Mouse (Mus musculus): ENCODE measurements at regions not wholly inside any gene's neighbourhood (a gene's known extent, or its start where the extent isn't known, plus 50 kb on each side); places are given as distances from the start of the nearest gene placed in this dataset.

DNA sequence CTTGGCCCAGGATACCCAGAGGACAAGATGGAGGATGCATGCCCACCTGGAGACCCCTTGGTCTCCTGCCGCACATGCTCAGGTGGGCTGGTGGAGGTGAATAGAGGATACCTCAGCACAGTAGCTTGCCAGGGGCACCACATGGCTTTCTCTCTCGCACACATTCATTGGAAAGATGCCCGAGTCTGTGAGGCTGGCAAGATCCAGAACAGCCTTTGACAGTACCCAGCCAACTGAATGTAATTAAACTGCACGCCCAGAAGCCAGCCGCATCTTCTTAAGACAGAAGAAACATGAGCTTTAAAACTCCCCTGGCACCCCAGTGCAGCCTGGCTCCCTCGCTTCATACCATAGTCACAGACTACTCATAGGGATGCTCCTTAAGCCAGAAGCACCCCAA lies 143.4 kb downstream of the 2410131K14Rik start:
- Histone ChIP-seq H3K36me3 (no peaks in the 10 kb centered on the region), H3K9ac (replicated peaks) (no peak overlapping the region), H3K4me3 (no peak overlapping the region), H3K27me3 (0 out of 2 replicates have a peak, but pooled peaks cover 16% of the 10 kb centered on the region), H3K27ac (replicated peaks) (no peak overlapping the region), H3K9me3 (peaks cover 13% of the 10 kb centered on the region), H3K4me2 (replicated peaks) (no peak overlapping the region), H3K4me1 (no peaks in the 10 kb centered on the region)
- no peak for ATAC-seq (ENCODE audit: low FRiP score, low read depth)
- 91% methylated on average over 6 of the region's 6 CpGs for WGBS

DNA sequence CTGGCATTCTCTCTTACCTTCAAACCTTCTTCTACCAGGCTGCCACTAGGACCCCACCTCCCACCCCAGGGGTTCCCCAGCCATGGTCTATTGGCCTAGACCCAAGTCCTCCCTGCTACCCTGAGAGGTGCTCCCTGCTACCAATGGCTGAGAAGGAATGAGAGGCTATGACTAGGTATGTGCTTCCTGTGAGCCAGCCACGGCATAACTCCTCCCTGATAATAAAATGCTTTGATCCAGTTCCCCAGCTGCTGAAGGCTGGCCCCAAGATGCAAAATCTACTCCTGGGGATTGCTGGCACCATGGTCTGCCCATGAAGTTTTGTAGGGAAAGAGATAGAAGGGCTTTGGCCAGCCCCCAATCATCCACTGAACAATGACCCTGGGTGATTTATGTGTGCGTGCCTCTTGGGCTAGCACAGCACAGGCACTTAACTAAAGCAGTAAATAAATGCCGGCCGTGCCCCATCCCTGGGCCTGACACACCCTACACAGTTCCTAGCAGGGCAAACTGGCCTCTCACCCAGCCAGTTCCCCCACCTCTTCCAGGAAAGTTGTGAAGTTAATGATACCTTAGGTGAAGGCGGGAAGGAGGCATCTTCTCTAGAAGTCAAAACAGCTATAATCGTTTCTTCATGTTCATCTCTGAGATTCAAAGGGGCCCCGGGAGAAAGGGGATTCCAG lies 145.8 kb downstream of the 2410131K14Rik start:
- 89% methylated on average over 7 of the region's 7 CpGs for WGBS
- no peaks in the 10 kb centered on the region for H3K36me3 ChIP-seq
- peaks cover 3% of the 10 kb centered on the region; the same call in 1 of the 2 replicates for H3K4me1 ChIP-seq
- H3K27ac ChIP-seq (replicated peaks): no peak overlapping the region
- H3K4me3 ChIP-seq: no peak overlapping the region
- H3K9me3 ChIP-seq: peaks cover 13% of the 10 kb centered on the region
- no peak for ATAC-seq (ENCODE audit: low FRiP score, low read depth)
- H3K27me3 ChIP-seq: peaks cover 15% of the 10 kb centered on the region; the same call in 1 of the 2 replicates
- H3K9ac ChIP-seq (replicated peaks): no peak overlapping the region
- no peak overlapping the region for H3K4me2 ChIP-seq (replicated peaks)

DNA sequence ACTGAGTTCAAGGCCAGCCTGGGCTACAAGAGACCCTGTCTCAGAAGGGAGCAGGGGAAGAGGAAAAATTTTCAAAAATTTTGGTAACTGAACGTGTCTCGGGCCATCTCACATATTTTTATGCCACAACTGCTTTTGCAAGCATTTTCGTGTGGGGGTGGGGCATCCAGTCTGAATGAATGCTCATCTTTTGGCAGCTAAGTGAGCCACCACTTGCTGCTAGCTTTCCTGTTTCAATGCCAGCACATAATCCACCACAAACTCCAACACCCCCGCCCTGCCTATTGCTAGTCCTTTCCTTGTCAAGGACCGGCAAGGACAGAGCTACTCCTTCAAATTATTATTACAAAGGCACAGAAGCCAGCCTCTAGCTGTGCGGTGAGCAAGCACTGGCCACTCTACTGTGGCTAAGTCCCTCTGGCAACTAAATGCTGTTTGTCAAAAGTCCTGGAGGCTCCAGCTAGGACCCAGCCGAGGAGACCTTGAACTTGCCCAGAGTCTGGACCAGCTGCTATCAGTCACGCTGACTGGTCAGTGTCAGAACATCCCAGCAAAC lies 148.0 kb downstream of the 2410131K14Rik start:
- H3K9ac ChIP-seq (replicated peaks): no peak overlapping the region
- H3K4me3 ChIP-seq: no peak overlapping the region
- 87% methylated on average over 8 of the region's 8 CpGs for WGBS
- H3K4me1 ChIP-seq: peaks cover 10% of the 10 kb centered on the region; the same call in 1 of the 2 replicates
- peaks cover 20% of the 10 kb centered on the region for H3K27me3 ChIP-seq
- no peak for ATAC-seq (ENCODE audit: low FRiP score, low read depth)
- H3K27ac ChIP-seq (replicated peaks): no peak overlapping the region
- no peaks in the 10 kb centered on the region for H3K36me3 ChIP-seq
- H3K9me3 ChIP-seq: peaks cover 13% of the 10 kb centered on the region
- H3K4me2 ChIP-seq (replicated peaks): no peak overlapping the region

DNA sequence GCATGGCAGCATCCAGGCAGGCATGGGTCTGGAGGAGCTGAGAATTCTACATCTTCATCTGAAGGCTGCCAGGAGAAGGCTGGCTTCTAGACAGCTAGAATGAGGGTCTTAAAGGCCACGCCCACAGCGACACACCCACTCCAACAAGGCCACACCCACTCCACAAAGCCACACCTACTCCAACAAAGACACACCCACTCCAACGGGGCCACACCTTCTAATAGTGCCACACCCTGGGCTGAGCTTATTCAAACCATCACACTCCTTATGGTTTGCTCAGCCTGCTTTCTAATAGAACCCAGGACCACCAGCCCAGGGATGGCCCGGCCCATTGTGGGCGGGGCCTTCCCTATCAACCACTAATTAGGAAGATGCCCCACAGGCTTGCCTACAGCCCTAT lies 149.0 kb downstream of the 2410131K14Rik start:
- peaks cover 10% of the 10 kb centered on the region; the same call in 1 of the 2 replicates for H3K4me1 ChIP-seq
- peaks cover 13% of the 10 kb centered on the region for H3K9me3 ChIP-seq
- H3K4me2 ChIP-seq (replicated peaks): no peak overlapping the region
- no peaks in the 10 kb centered on the region for H3K36me3 ChIP-seq
- H3K4me3 ChIP-seq: no peak overlapping the region
- WGBS: 69% methylated on average over 5 of the region's 5 CpGs
- H3K27me3 ChIP-seq: peaks cover 20% of the 10 kb centered on the region
- ATAC-seq (ENCODE audit: low FRiP score, low read depth): no peak
- no peak overlapping the region for H3K9ac ChIP-seq (replicated peaks)
- H3K27ac ChIP-seq (replicated peaks): no peak overlapping the region

DNA sequence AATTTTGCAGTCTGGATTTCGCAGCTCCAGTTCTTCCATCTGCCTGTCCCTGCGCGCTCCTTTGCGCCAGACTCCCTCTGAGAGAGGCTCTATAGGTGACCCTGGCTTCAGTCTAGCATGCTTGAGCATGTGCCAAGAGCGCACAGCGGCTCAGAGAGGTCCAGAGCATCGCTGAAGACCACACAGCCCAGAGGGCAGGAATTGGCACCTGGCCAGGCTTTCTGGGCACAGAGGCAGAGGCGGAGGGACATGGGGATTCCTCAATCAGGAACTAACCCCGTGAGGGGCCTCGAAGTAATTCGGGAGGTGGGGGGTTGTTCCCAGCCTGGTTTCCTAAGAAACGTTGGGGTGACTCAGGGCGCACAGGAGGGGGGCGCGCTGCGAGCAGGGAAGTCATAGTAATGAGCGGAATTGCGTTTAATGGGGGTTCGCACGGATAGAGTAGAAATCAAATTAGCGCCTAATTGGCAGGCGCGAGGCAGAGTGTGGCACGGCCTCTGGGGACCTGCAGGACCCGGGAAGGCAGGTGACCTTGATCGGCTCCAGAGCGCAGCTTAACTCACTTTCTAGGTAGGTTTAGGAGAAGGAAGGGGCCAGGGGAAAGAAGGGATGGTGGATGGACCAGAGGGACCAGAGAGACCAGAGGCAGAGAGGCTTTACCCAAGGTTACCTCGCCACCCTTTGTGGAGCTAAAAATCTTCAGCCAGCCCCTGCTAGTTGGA lies 151.1 kb downstream of the 2410131K14Rik start:
- H3K4me3 ChIP-seq: no peak overlapping the region
- H3K4me2 ChIP-seq (replicated peaks): peak overlapping the region; percentile 22
- peaks cover 14% of the 10 kb centered on the region; the same call in 1 of the 2 replicates for H3K4me1 ChIP-seq
- no peak overlapping the region for H3K9ac ChIP-seq (replicated peaks)
- WGBS: 13% methylated on average over 28 of the region's 28 CpGs
- ATAC-seq (ENCODE audit: low FRiP score, low read depth): peak; percentile 34; the same call in 1 of the 2 replicates
- no peaks in the 10 kb centered on the region for H3K9me3 ChIP-seq
- H3K36me3 ChIP-seq: no peaks in the 10 kb centered on the region
- peaks cover 20% of the 10 kb centered on the region for H3K27me3 ChIP-seq
- no peak overlapping the region for H3K27ac ChIP-seq (replicated peaks)

DNA sequence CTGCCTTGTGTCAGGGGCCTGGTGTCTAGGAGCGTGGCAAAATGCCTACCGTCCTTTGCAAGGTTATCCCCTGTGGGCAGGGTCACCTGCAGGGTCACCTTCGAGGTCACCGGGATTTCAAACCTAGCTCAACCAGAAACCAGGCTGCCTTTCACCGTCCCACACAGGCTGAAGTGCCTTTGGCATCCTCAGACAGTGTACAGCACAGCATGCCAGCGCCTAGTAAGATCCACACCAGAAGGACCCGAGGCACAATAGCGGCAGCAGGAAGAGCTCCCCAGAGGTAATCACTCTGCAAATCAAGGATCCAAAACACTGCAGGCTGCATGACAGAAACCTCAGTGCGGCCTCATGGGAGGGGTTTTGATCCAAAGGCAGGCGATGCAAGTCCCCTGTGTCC lies 155.9 kb downstream of the 2410131K14Rik start:
- Histone ChIP-seq H3K36me3 (no peaks in the 10 kb centered on the region), H3K9me3 (peaks cover 7% of the 10 kb centered on the region; the same call in 1 of the 2 replicates), H3K4me3 (no peak overlapping the region), H3K4me1 (peaks cover 10% of the 10 kb centered on the region; the same call in 1 of the 2 replicates), H3K4me2 (replicated peaks) (no peak overlapping the region), H3K9ac (replicated peaks) (no peak overlapping the region), H3K27ac (replicated peaks) (no peak overlapping the region), H3K27me3 (peaks cover 15% of the 10 kb centered on the region)
- no peak for ATAC-seq (ENCODE audit: low FRiP score, low read depth)
- WGBS: 56% methylated on average over 10 of the region's 10 CpGs

DNA sequence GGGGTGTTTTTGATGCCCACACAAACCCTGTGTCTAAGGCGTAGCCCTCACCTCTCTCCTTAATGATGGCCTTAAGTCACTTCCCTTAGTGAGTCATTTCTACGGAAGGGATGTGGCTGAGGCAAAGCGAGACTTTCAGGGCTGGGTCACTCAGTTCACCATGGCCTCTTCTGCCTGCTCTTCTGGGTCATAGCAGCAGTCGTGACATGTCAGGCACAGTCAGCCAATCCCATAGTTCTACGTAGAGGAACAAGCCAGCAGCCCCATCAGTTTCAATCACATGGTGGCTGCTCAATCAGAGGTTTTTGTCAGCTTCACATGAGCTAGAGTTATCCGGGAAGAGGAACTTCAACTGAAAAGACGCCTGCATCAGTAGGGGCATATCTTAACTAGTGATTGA lies 156.1 kb upstream of the Med13l start:
- Histone ChIP-seq H3K4me1 (peaks cover 8% of the 10 kb centered on the region), H3K9me3 (peaks cover 7% of the 10 kb centered on the region; the same call in 1 of the 2 replicates), H3K9ac (replicated peaks) (no peak overlapping the region), H3K36me3 (no peaks in the 10 kb centered on the region), H3K4me3 (no peak overlapping the region), H3K27me3 (no peaks in the 10 kb centered on the region; the same call in 1 of the 2 replicates), H3K27ac (replicated peaks) (no peak overlapping the region), H3K4me2 (replicated peaks) (no peak overlapping the region)
- no peak for ATAC-seq (ENCODE audit: low FRiP score, low read depth)
- WGBS: 83% methylated on average over 7 of the region's 7 CpGs

DNA sequence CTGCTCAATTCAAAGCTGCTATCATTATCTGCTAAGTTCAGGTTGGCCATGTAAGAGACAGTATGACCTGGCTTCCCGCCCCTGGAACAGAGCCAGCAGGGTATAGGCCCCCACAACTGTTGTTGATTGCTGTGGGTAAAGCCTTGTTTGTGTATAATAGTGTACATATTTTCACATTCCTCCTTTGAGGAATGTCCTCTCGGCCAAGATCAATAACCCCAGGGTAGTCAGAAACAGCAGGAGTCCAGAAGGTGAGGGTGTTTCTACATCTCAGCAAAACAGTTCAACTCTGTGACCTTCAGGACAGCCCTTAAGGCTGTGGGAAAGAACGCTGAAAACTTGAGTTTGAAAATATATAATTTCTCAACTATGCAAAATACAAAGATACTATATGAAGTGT lies 155.1 kb upstream of the Med13l start:
- ATAC-seq (ENCODE audit: low FRiP score, low read depth): no peak

DNA sequence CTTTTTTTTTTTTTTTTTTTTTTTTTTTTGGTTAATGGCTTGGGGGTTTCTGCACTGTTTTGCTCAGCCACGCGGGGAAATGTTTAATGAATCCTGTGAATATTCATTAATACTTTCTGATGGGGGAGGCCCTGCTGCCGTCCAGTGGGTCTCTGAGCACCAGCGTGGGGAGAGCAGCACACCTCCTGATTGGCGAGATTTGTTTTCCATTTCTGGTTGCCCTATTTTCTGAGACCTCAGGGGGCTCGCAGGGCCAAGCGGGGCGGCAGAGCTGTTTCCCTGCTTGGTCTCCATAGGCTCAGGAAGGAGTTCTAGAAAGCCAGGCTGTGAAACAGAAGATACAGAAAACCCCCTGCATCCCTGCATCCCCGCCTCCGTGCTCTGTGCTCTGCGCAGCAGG lies 153.0 kb upstream of the Med13l start:
- Histone ChIP-seq H3K36me3 (no peaks in the 10 kb centered on the region), H3K4me1 (peaks cover 4% of the 10 kb centered on the region), H3K27ac (replicated peaks) (0 out of 2 replicates have a peak overlapping the region, but pooled peaks have one; percentile 54), H3K9ac (replicated peaks) (no peak overlapping the region), H3K27me3 (no peaks in the 10 kb centered on the region; the same call in 1 of the 2 replicates), H3K4me3 (no peak overlapping the region), H3K9me3 (peaks cover 7% of the 10 kb centered on the region; the same call in 1 of the 2 replicates), H3K4me2 (replicated peaks) (no peak overlapping the region)
- ATAC-seq (ENCODE audit: low FRiP score, low read depth): no peak
- WGBS: 37% methylated on average over 11 of the region's 11 CpGs

More for the DNA sequence above, 155.1 kb upstream of the Med13l start:
- Histone ChIP-seq H3K36me3 (no peaks in the 10 kb centered on the region), H3K4me2 (replicated peaks) (no peak overlapping the region), H3K4me3 (no peak overlapping the region), H3K4me1 (peaks cover 8% of the 10 kb centered on the region), H3K27me3 (no peaks in the 10 kb centered on the region; the same call in 1 of the 2 replicates), H3K9me3 (peaks cover 7% of the 10 kb centered on the region; the same call in 1 of the 2 replicates), H3K27ac (replicated peaks) (no peak overlapping the region), H3K9ac (replicated peaks) (no peak overlapping the region)
- 89% methylated on average over 3 of the region's 3 CpGs for WGBS

DNA sequence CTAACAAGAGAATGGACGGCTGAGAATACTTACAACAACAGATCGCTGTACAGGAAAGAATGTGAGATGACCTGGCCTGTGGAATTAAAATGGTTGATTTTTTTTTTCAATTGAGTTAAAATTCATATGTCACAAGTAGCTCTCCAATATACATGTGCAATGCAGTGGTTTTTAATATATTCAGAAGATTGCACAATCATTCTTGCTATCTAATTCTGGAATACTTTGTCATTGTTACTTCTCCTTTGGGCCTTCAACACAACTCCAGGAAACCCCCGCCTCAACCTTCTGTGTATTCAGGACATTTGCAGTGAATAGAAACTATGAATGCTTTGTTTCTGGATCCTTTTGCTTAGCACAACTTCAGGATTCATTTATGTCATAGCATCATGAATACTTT lies 152.5 kb upstream of the Med13l start:
- no peak for ATAC-seq (ENCODE audit: low FRiP score, low read depth)
- Histone ChIP-seq H3K9ac (replicated peaks) (no peak overlapping the region), H3K4me3 (no peak overlapping the region), H3K4me2 (replicated peaks) (no peak overlapping the region), H3K27me3 (no peaks in the 10 kb centered on the region; the same call in 1 of the 2 replicates), H3K27ac (replicated peaks) (0 out of 2 replicates have a peak overlapping the region, but pooled peaks have one; percentile 54), H3K4me1 (peaks cover 4% of the 10 kb centered on the region), H3K9me3 (peaks cover 7% of the 10 kb centered on the region; the same call in 1 of the 2 replicates), H3K36me3 (no peaks in the 10 kb centered on the region)
- WGBS: 64% methylated on average over 3 of the region's 3 CpGs

DNA sequence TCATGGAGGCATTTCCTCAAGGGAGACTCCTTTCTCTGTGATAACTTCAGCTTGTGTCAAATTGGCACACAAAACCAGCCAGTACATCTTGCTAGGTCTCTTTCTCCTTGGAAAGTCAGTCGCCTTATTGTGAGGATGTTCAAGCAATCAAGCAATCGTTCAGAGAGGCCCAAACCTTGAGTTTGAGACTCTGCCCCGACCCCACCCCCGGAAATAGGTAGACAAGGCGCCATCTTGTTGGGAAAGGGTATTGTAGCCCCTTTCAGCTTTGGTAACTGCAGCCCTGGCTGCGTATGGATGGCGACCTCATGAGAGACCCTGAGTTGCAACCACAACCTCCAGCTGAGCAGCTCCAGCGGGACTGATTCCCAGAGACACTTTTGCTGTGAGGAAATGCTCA lies 151.7 kb upstream of the Med13l start:
- ATAC-seq (ENCODE audit: low FRiP score, low read depth): no peak
- Histone ChIP-seq H3K27me3 (no peaks in the 10 kb centered on the region; the same call in 1 of the 2 replicates), H3K4me1 (peaks cover 4% of the 10 kb centered on the region), H3K27ac (replicated peaks) (no peak overlapping the region), H3K9me3 (peaks cover 7% of the 10 kb centered on the region; the same call in 1 of the 2 replicates), H3K4me2 (replicated peaks) (no peak overlapping the region), H3K36me3 (no peaks in the 10 kb centered on the region), H3K9ac (replicated peaks) (no peak overlapping the region), H3K4me3 (no peak overlapping the region)
- WGBS: 86% methylated on average over 8 of the region's 8 CpGs
